Mouse (Mus musculus): ENCODE data around the gene Blm.

The Blm gene

DNA sequence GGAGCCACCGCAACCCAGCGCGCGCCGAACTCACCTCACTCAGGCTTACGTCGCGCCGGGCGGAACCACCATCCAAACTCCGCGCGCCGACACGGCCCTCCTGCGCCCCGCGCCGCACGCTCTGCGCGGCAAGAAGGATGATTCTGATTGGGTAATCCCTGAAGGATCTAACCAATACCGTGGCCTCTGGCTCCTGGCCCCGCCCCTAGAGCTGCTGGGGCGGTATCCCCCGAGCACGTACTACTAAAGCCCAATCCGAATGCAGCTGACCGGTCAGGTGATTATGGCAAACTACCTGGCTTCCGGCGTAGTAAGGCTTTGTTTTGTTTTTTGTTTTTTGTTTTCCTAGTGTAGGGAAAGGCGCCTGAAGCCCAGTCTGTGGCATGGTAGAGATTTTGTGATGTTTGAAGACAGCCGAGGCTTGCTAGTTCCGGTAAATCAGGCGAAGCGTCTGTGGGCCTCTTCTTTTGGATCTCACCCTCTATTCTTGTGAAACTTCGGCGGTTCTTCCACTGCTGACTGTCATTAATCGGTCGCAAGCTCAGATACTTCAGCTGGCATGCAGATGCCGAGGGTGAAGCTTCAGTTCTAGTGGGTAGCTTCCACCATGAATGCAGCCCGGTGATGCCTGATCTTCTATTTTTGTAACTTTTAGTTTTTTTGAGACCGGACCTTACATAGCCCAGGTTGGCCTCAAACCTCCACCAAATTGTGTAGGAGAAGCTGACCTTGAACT, at the start of gene Blm:
TSS of gene Blm (minus strand) at position 111 of the 736 bp plus-strand sequence.
- DNase-seq (ENCODE audit: low spot score in 2 of 2) = peak; percentile 94 to 95

DNA sequence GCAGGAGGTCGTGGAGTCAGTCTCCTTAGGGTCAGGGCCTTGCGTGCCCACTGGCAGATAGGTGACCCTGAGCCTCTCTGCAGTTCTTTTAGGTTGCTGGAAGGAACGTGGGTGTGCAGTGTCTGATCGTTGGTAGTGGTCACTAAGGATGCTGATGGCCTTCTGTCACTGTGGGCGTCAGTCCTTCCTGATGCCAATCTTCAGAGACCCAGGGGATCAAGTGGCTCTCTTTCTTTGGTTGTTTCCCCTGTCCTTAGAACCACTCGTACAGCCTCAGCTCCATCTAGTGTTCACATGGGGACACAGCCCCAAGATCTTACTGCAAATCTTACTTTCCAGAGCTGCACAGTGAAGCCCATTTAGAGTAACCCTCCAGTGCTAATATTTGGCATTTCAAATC, 49.1 kb upstream of the Blm start:
- DNase-seq (ENCODE audit: low spot score in 2 of 2) = peak in 1 of 2 experiments; percentile 34

DNA sequence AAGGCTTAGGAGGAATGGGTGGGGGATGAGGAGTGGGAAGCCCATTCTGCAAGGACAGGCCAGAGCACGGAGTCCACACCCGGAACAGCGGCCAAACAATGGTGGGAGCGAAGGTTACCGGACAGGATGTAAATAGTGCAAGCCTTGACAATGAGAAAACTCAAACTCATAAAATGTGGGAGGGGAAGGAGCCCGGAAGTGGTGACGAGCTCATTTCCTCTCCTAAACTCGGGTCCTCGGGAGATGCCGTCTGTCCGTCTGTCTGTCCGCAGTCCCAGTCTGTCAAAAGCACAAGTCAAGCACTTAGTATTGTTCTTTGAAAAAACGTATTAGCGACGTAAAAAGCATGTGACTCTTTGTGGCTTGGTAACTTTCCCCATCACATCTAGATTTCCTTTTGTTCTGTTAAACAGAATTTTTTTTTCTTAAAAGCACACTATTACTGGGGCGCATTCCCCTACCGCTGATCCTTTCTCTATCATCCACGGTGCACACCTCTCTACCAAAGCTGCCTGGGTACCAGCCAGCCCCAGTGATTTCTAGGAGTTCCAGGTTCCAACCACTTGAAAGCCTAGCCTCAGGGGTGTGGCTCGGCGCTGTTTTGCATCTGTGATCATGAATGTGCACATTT, 48.0 kb upstream of the Blm start:
- DNase-seq (ENCODE audit: low spot score in 2 of 2) = peak in 1 of 2 experiments; percentile 14

DNA sequence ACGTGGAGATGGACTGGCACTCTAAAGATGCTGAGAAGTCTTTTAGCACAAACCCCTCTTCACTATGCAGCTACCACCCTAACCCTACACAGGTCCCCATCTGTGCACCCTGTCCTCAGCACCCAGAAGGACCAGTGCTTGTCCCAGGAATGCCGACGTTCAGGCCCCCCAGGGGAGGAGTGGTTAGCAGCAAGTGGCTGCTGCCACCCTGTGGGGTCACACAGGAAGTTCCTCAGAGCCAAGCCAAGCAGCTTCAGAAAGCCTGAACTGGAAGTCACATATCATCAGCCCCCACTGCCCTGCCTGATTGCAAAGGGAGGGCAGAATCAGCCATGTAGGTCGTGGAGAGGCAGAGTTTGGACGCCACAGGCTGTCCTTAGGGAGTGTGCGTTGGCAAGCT, 45.4 kb upstream of the Blm start:
- DNase-seq (ENCODE audit: low spot score in 2 of 2) = peak in 1 of 2 experiments; percentile 27

DNA sequence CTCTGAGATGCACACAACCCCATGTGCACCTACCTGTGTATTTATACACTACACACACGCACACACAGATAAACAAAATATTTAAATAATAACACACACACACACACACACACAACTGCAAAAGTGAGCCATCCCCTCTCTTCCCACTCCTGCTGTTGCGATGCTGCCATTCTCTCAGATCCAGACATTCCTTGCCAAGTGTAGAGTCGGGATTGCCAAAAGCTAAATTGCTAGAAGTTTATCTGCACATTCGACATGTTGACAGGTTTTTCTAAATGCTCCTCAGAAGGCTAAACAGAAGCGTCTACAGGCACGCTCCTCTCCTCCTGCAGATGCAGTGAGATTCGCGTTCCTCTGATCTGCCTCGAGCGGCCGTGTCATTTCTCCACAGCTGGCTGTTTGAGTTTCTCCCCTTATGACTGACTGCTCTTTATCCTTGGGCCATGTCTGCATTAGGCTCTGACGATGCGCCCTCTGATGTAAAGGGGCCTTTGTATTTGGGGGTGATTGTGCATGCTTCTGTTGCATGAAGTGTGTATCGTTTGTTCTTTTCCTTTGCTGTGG, 42.6 kb upstream of the Blm start:
- DNase-seq (ENCODE audit: low spot score in 2 of 2) = no peak

DNA sequence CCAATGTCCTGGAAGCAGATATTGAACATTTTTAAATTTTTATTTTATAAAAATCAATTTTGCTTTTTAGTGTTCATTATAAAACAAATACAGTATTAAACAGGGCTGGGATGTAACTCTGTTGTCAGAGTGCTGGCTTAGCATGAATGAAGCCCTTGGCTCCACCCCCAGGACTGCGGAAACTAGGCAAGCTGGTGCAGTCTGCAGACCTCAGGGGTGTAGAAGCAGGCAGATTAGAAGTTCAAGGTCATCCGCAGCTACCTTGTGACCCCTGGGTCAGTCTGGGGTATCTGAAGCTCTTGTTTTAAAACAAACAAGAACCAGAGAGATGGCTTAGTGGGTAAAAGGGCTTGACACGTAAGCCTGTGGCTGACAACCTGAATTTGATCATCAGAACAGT, 41.7 kb upstream of the Blm start:
- peak in 1 of 2 experiments; percentile 18 for DNase-seq (ENCODE audit: low spot score in 2 of 2)

DNA sequence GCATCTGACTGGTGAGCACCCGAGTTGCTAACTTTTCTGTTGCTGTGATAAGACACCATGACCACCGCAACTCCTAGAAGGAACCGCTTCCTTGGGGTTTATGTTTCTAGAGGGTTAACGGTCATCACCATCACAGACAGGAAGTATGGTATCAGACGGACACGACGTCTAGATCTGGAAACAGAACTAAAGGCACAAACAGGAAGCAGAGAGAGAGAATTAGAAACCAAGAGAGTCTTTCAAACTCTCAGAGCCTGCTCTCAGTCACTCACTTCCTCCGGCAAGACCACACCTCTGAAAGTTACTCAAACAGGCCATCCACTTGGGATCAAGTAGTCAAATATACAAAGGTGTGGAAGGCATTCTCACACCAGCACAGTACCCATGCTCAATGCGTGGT, 40.8 kb upstream of the Blm start:
- no peak for DNase-seq (ENCODE audit: low spot score in 2 of 2)

DNA sequence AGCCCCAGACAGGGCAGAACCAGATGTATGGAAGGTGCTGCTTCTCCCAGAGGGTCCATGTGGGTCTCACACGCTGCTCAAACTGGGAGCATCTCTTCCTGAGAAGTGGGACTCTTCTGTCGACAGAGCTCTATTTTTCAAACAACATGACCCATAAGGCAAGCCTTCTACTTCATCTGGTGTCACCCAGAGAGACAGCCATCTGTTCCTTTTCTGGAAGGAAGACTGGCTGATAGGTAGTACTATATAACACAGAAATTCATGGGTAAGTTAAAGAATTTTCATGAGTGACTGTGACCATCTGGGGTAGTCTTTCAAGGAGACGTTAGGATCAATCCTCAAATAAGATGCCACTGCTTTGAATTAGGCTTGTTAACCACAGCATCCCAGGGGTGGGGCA, 38.2 kb upstream of the Blm start:
- no peak for DNase-seq (ENCODE audit: low spot score in 2 of 2)

DNA sequence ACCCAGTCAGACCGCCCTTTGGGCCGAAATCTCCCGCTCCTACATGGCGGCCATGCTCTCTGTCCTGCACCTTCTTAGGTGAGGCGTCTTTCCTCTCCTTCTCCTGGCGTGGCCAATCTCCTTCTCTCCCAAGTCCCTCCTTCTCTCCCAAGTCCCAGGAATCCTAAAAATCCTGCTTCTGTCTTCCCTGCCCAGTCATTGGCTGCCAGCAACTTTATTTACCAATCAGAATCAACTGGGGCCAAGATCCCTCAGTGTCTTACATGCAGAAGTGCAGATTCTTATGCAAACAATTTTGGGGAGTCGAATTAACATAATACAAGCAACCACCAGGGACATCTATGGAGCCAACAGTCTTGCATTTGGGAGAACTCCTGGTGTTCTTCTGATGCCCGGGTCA, 33.1 kb upstream of the Blm start:
- no peak for DNase-seq (ENCODE audit: low spot score in 2 of 2)

DNA sequence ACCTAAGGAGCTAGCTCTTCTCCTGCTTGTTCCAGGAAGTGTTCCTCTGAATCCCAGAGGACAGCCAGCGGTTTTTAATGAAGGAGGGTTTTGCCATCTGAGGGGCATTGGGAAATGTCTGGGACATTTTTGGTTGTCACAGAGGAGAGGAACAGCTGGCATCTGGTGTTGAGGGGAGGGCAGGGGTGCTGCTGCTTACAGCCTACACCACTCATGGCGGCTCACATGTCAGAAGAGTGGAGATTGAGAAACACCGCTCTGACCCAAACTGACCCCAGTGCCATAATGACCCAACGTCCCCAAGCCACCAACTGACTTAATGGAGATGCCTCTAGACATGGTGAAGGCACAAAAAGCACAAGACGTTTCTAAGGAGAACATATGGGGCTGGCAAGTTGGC, 27.0 kb upstream of the Blm start:
- no peak for DNase-seq (ENCODE audit: low spot score in 2 of 2)

DNA sequence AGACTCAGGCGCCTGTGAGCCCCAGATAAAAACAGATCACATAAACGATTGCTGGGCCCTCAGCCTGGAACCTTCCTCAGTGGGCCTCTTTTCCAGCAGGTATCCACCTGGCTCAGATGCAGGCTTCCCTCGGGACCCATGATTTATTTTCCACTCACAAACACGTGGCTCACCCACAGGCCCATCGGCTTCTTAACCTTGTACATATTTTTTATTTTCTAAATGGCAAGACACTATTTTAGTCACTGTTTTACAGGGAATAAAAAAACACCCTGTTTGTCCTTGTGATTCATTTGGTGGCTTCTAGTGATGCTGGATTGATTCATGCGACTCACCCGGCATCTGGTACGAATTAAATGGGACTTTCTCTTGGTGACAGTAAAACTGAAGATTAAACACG, 26.4 kb upstream of the Blm start:
- DNase-seq (ENCODE audit: low spot score in 2 of 2) = no peak

DNA sequence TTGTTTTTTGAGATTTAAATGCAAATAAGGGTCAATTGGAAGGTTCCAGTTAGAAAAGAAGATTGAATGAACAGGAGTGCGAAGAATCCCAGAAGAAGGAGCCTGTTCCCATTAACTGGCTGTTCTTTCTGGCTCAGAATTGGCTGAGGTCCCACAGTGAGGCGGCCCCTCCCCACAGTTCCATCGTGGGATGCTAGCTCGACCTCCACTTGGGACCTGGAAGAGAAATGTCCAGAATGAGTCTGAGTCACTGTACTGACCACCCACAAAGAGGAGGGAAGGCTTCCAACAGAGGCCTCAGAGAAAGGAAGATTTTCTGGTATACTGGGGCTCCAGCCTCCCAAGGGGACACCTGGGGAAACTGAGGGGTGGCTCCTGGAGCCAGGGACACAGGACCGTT, 23.7 kb upstream of the Blm start:
- no peak for DNase-seq (ENCODE audit: low spot score in 2 of 2)

DNA sequence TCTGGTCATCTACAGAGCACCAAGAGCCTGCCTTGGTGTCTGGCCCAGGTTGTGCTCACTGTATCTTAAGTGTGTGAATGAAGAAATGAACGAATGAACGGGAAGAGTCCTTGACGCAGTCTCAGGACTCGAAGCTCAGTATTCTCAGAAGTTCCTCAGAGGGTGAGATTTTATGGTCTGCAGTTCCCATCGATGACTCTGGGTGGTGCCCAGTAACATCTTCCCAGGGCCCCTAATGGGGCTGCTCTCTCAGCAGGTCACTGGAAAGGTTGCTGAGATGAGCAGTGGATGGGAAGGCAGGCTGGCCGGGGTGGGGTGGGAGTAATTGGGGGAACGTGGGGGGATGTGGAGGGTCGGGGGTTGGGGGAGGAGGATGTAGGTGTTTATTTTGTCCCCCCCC, 23.2 kb upstream of the Blm start:
- no peak for DNase-seq (ENCODE audit: low spot score in 2 of 2)

DNA sequence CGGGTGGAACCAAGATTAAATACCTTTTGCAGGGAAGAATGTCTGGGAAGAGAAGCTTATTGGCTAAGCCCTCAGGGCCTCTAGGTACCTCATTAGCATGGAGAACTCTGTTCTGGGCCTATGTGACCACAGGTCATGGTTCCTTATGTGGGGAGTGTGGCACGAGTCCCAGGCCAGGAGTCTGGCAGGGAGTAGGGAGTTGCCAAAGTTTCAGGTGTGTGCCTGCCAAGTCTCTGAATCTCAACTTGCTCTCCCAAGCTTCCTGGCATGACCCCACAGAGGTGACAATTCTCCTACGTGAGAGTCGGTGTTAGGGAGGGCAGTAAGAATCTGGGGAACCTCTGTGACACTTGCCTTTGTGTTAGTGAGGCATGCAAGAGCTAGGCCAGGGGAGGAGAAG, 22.2 kb upstream of the Blm start:
- no peak for DNase-seq (ENCODE audit: low spot score in 2 of 2)

DNA sequence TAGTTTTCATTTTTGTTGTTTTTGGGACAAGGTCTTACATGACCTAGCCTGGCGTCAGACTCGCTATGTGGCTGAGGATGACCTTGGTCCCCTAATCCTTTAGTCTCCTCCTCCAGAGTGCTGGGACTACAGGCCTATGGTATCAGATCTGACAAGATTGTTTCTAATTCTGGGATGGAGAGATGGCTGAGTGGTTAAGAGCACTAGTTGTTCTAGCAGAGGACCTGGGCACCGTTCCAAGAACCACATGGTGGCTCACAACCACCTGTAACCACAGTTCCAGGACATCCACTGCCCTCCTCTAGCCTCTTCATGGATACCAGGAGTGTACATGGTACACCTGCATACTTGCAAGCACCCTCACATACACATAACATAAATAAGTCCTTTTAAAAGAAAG, 21.2 kb upstream of the Blm start:
- DNase-seq (ENCODE audit: low spot score in 2 of 2) = no peak

DNA sequence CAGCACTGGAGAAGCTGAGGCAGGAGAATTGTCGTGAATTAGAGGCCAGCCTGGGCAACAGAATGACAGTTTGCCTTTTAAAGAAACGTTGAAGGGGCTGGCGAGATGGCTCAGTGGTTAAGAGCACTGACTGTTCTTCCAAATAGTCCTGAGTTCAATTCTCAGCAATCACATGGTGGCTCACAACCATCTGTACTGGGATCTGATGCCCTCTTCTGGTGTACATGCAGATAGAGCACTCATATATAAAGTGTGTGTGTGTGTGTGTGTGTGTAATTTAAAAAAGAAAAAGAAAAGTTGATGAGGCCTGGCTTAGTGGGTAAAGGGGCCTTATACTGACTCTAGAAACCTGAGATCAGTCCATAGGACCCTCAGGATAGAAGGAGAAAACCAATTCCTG, 20.2 kb upstream of the Blm start:
- DNase-seq (ENCODE audit: low spot score in 2 of 2) = no peak

DNA sequence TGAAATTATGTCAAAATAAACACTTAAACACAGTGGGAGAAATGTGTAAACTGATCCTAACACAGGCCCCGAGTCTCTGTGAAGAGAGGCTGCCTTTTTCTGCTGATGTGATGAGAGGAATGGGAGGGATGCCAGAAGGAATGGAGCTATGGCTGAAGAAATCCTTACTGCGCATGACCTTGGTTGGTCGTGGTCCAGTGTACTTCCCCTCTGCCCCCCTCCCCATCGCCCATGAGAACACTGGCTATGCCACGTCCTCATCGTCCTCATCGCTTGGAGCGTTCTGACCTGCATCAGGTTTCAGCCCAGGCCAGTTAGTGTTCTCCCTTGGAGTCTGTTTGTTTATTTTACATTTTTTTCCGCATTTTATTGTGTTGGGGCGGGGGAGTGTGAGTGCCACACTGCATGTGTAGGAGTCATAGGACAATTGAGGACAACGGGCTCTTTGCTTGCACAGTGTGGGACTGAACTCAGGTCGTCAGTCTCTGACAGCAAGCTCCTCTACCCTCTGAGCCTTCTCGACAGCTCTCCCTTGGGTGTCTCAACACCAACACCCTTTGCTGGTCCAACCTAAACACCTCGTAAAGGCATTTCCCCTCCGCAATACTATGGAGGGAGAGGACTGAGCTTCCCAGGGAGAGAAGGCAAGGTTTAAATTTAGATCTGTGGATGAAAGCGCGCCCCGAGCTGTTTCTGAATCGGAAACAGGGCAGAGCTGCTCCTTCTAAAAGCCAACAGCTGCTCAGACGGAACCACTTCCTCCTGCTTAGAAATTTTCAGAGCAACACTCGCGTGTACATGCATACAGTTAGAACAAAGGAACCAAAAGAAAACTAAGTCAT, 19.5 kb upstream of the Blm start:
- DNase-seq (ENCODE audit: low spot score in 2 of 2) = peak in 1 of 2 experiments; percentile 14

DNA sequence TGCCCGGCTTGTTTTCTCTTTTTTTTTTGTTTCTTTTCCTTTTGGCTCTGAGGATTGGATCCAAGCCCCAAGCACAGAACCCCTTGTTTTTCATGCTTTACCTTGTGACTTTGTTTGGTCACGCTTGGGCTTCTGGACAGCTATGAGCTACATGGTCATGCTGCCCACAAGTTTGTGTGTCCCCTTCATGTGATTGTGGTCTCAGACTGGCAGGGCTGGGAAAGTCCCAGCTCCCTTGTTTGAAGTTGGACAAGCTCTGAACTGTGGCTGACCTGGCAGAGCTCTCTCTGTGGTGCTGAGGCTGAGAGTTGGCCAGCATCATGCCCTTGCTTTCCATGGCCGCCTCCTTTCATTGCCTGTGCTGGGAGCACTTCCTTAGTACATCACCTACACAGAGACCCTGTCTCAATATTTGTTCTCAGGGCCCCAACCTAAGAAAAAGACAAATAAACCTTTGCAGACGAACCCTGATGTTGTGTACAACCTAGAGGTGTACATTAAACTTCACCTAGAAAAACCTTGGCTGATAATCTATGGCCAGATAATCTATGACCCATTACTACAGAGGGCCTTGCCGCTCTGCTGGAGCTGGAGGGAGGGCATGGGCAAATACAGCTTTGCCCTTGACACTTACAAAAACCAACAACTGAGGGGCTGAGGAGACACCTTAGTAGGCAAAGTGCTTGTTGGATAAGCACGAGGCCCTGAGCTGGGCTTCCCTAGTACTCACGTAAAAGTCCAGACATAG, 13.8 kb upstream of the Blm start:
- DNase-seq (ENCODE audit: low spot score in 2 of 2) = no peak

DNA sequence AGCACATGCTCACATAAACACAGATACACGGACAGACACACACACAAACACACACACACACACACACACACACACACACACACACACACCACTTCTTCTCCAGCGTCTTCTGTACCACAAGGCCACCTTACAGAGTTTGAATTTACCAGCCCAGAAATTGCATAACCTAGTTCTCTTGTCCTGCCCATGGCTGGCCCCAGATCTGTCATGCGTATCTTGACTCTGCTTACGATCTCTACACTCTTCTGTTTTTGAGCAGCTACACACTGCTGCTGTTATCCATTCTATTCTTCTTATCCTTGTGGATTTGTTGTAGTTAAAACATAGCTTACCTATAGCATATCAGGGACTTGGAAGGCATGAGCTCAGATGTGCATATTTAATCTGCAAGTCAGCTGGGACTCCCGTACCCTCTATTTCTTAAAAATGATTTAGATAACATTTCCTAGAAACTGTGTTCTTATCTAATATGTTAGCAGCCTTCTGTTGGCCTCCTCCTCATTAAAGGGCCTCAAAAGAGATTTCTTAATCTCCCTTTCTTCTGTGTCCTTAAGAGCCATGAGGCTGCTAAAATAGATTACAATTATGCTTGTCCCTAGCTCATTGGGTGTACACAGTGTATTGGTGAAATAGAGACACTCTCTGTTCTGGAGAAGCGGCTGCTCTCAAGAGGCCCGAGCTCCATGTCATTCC, 7.4 kb upstream of the Blm start:
- DNase-seq (ENCODE audit: low spot score in 2 of 2) = no peak

DNA sequence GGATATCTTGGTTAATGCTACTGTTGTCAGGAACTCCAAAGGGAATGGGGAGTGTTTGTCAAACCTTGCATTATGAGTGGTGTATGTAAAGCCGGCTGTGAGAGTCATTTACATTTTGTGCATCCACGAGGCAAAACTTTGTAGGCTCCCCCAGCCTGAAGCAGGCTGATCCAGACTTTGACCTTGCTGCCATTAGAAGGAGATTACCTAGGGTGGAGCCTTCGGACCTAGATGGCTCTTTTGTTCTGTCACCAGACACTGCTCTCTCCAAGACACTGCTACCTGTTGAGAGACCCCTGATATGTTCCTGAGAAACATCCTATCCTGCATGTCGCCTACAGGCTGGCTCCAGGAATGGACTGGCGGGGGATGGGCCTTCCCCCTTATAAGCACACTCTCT, 4.7 kb upstream of the Blm start:
- DNase-seq (ENCODE audit: low spot score in 2 of 2) = no peak
